Mouse (Mus musculus): ENCODE data around the gene Tmeff1.

Tmeff1 gene

GRCm38 (mm10) chr4:48584421-48585240 lies at the start of gene Tmeff1:
Gene Tmeff1, plus strand, starts transcription at chr4:48585174.
- CTCF ChIA-PET, result no interaction called here

- CTCF ChIA-PET, result no interaction called here
Observed at GRCm38 (mm10) chr4:48536275-48536674, 48.7 kb upstream of the Tmeff1 start.

GRCm38 (mm10) chr4:48537024-48537423 lies 48.0 kb upstream of the Tmeff1 start:
- CTCF ChIA-PET, result no interaction called here

GRCm38 (mm10) chr4:48538581-48538980 lies 46.4 kb upstream of the Tmeff1 start:
- CTCF ChIA-PET, result no interaction called here

- CTCF ChIA-PET, result no interaction called here
Observed at GRCm38 (mm10) chr4:48539841-48540575, 45.0 kb upstream of the Tmeff1 start, which contains the start of gene Msantd3. Gene Msantd3, plus strand, starts transcription at chr4:48539935.

- CTCF ChIA-PET, result interaction anchor here (0.6 kb wide), 1 partner anchor 747 kb away, joined by 4 read pairs; no protein-coding TSS in a partner anchor
Observed at GRCm38 (mm10) chr4:48540576-48541111, 44.3 kb upstream of the Tmeff1 start.

- CTCF ChIA-PET, result no interaction called here
Observed at GRCm38 (mm10) chr4:48541526-48542250, 43.3 kb upstream of the Tmeff1 start.

DNA sequence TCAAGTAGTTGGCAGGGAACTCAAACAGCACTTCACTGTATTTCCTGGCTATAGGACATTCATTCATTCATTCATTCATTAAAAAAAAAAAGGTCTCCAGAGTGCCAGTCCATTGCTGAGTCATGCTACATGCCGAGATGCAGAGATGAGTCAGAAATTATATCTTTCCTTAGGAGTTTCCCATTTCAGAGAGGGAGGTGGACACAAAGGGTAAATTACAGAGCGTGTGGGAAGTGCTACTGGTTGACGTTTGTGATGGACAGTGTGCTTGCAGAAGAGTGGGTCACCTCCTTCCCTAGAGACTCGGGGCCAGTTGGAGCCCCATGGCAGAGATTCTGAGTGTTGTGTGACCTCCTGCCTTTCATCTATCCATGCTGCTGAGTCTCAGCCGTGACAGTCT lies 42.6 kb upstream of the Tmeff1 start:
- CTCF ChIA-PET, result no interaction called here

DNA sequence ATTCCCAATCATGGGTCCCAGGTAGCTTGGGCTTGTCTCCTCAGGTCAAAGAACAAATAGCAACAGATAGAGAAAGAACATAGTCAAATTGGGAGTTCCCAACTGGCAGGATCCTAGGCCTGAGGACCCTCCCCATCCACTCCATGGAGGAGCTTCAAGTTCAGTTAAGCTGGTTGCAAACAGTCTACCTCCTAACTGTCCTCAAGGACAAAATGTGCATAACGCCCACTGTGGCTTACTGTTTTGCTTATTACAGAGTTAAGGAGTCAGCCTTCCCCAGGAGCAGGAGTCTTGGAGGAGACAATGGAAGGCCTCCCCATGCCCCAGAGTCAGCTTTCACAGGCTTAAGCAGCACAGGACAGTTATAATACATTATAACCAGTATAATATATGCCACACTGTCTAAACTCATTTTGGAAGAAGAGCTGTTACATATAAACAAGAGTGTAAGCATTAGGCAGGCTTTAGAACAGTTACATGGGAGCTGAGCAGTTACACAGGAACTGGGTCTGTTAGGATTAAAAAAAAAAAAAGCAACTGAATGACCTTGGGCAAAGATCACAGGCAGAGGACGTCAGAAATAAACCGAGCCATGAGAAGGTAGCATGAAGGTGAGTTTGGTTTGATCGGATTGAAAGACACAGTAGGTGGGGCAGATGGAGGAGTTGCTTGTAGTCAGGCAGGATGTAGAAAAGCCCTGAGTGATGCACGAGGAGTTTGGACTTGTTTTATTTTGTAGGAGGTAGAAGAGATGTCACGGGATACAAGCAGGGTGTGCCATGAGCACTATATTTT lies 41.7 kb upstream of the Tmeff1 start:
- CTCF ChIA-PET, result no interaction called here

DNA sequence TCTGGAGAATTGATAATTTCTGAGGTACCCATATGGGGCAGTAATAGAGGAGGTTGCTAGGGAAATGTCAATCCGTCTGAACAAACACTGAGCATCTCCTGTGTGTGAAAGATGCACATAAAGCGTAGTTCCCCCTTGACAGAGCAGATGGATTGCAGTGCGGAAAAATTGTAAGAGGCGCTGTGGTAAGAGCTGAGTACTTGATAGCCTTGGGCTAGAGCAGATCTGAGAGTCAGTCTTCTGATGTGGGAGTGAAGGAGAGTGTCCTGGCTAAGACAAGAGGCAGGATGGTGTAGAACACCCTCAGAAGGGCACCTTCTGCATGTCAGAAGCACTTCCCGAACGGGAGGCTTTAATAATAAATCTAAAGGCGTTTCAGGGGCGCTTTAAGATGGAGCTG lies 40.8 kb upstream of the Tmeff1 start:
- CTCF ChIA-PET, result no interaction called here

- CTCF ChIA-PET, result no interaction called here
Observed at GRCm38 (mm10) chr4:48545966-48546365, 39.0 kb upstream of the Tmeff1 start.

DNA sequence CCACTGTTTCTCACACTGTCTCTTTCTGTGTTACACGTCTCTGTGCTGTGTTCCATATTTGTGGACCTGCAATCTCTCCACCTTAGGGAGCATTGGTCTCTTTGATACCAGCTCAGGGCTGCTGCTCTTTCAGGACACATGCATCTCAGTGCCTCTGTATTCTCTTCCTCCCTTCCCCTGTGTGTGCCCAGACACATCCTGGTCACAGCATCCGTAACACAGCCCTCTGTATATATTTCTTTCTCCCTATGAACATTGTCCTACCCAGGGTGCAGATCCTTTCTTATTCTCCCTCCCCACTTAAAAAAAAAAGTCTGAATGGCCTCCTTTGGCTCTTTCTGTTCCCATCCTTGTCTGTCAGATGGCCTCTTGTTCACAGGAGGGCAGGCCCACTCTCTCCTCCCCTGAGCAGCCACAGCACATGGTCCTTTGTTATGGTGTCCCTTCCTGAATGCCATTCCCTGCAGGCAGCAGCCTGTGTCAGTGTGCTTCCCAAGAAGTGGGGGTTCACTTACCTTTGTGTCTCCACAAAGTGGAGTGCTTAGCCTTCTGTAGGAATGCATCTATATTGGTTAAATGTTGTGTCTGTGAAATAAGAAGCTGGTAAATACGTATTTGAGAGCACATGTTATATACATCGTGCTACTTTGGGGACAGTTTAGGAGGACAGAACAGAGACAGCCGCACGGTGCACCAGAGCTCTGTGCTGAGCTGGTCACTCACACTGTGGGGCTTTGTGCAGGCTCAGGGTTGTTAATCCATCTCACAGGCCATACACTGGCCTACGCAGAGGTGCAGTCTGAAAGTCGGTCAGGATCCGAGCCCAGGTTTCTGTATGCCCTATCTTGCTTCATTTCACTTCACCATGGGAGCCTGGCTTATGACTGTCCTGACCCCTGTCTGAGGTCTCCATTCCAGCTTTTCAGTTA lies 38.1 kb upstream of the Tmeff1 start:
- CTCF ChIA-PET, result no interaction called here

GRCm38 (mm10) chr4:48548393-48549045 lies 36.5 kb upstream of the Tmeff1 start:
- CTCF ChIA-PET, result no interaction called here

- CTCF ChIA-PET, result no interaction called here
Observed at GRCm38 (mm10) chr4:48549661-48550060, 35.3 kb upstream of the Tmeff1 start.

DNA sequence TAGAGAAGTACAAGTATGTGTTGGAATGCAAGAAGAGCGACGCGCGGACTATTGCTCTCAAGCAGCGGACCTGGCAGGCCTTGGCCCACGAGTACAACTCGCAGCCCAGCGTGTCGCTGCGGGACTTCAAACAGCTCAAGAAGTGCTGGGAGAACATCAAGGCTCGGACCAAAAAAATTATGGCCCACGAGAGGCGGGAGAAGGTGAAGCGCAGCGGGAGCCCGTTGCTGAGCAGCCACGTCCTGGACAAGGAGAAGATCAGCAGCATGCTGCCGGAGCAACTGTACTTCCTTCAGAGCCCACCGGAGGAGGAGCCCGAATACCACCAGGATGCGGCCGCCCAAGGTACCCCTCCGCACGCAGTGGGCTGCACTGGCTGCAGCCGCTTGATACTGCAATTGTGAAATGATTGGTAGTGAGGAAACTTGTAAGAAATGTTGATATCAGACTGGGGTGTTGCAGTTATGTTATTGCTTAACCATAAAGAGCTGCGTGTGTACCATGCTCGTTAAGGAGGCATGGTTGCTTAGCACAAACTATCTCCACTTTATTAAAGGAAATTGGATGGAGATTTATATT lies 32.4 kb upstream of the Tmeff1 start:
- CTCF ChIA-PET, result no interaction called here

DNA sequence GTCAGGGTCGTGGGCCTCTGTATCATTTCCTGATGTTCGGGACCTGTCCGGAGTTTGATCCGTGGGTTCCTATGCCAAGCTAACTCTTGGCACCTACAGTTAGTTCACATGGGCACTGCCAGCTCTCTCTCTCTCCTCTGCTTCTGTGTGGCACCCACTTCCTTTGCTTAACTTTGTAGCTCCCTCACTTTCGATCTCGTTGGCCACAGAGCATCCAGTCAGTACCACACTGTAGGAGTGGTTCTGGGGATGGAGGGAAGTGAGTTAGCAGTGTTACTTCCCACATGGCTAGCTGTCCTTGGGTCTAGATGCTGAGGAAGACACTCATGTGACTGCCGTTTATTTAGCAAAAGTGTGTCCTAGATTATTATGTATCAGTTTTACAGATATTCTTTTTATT lies 30.8 kb upstream of the Tmeff1 start:
- CTCF ChIA-PET, result no interaction called here

- CTCF ChIA-PET, result no interaction called here
Observed at GRCm38 (mm10) chr4:48555729-48556128, 29.2 kb upstream of the Tmeff1 start.

DNA sequence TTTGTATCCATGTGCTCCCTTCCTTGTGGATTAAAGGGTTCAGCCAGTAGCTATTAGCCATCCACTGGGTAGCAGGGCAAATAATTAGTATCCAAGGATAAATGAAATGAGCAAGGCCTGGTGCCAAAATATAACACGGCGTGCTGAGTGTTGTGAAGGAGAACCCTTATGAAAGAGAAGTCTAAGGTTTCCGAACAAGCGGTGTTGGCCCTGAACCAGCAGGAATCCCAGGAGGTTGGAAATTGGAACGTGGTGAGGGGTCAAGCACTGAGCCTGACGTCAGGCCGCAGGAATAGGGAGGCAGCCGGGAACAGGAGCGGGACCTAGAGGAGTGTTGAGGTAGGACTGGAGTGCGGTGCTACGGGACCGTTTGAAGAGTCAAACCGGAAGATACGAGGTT lies 25.3 kb upstream of the Tmeff1 start:
- CTCF ChIA-PET, result no interaction called here

GRCm38 (mm10) chr4:48561824-48562223 lies 23.1 kb upstream of the Tmeff1 start:
- CTCF ChIA-PET, result no interaction called here
